Mouse (Mus musculus): ENCODE results near the gene Irf7.

Irf7 gene

DNA sequence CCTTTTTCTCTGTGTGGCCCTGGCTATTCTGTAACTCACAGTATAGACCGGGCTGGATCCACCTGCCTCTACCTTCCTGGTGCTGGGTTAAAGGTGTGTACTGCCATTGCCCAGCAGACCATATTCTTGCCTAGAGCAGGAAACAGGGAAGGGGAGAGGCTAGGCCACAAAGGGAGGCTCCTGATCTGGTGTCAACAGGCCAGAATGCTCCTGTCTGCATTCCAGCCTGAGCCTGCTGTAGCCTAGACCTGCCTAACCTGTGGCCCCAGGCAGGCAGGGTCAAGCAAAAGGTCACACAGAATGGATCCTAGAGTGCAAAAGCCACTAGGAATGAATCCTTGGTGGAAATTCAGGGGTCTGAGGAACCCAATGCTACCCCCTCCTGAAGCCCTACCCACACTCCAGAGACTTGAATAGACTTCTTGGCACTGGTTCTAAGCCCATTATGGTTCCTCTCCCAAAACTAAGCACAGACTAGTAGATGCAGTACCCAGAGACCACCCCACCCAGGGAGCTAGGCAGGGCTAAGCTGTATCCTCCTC is 46.7 kb downstream of the Irf7 start:
- no peak for DNase-seq

GRCm38 (mm10) chr7:141218557-141219133 is 47.6 kb downstream of the Irf7 start:
- no peak for DNase-seq

GRCm38 (mm10) chr7:141218141-141218540 is 48.1 kb downstream of the Irf7 start:
- DNase-seq, result no peak

DNA sequence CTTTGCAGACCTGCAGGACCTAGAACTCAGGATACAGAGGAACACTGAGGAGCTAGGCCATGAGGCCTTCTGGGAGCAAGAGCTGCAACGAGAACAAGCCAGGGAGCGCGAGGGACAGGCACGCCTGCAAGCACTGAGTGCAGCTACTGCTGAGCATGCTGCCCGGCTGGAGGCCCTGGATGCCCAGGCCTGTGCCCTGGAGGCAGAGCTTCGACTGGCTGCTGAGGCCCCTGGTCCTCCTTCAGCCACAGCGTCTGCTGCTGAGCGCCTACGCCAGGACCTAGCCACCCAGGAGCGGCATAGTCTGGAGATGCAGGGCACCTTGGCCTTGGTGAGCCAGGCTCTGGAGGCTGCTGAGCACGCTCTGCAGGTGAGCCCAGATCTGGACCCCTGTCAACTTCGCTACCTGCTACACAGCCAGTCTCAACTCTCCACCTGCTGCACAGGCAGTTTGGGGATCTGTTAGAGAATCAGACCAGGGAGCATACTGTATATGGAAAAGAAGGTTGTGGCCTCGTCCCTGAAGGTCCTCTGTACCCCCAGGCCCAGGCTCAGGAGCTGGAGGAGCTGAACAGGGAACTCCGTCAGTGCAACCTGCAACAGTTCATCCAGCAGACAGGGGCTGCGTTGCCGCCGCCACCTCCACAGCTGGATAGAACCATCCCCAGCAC is 48.8 kb downstream of the Irf7 start:
- no peak for DNase-seq

DNA sequence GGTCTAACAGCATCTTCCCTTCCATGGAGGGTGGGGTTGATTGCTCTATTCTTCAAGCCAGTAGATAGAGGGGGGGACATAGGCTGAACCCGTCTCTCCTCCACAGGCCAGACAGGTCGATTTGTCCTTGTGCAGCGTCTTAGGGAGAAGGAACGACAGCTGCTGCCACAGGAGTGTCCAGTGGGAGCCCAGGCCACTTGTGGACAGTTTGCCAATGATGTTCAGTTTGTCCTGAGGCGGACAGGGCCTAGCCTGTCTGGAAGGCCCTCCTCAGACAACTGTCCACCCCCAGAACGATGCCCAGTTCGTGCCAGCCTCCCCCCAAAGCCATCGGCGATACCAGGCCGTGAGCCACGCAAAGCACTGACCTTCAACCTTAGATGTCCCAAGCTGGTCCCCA is 49.4 kb downstream of the Irf7 start:
- DNase-seq, result no peak

- DNase-seq, result no peak
These were observed 50.2 kb downstream of the Irf7 start for GRCm38 (mm10) chr7:141215880-141216733.

- DNase-seq, result peak; percentile 80
These were observed 51.0 kb downstream of the Irf7 start, which contains the start of gene Rassf7 for GRCm38 (mm10) chr7:141215101-141215879. TSS of gene Rassf7 (plus strand) at chr7:141215860.

DNA sequence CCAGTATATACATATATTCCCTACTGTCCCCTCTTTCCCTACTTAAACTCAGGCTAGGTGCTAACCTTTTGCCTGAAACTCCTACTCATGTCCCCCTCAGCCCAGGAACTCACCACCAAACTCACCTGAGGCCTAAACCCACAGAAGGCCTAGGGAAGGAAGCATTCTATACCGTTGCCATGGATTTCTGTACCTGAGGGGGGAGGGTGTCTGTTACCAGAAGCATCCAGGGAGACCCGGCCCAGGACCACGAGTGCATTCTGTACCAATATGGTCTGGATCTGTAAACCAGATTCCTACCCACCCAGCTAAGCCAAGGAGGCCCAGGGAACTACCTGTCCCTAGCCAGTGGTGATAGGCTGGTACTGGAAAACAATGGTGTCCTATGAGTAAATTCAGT is 52.0 kb downstream of the Irf7 start:
- DNase-seq, result no peak

- DNase-seq, result no peak
These were observed 52.6 kb downstream of the Irf7 start, which contains the start of gene Lmntd2 for GRCm38 (mm10) chr7:141213605-141214235. TSS of gene Lmntd2 (minus strand) at chr7:141214080.

DNA sequence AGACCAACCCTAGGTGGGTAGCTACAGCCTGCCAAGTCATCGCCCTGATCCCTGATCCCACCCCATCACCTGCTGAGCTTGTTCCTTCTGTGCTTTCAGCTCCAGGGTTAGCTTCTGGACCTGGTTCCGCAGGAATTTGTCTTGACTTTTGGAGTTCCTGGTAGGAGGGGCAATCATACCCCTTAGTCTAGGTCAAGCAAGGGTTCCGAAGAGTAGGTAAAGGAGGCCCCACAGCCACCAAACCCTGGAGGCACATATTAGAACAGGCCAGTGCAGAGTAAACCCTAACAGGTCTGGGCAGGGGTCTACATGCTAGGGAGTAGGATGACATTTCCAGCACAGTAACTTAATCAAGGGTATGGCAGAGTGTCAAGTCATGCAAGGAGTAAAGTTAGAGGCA is 53.1 kb downstream of the Irf7 start:
- no peak for DNase-seq
